Mouse (Mus musculus) gastrocnemius, postnatal 4 days (tissue): ENCODE results near the gene Mrps34. TPM values are rescaled to one million over a fixed set of nuclear protein-coding genes. Genes with fewer than 3 reads are reported as not detected.
"Not testable (repeated sequence)": the region's sequence is repeated elsewhere in the genome, so short reads cannot be mapped to it uniquely, and the experiment has no call there.

Experiments
- DNase-seq, 2 experiments: peaks; one replicate each; pipeline ENCODE4 v3.0.0; 2021 to 2022; ENCODE audit warnings: low spot score in 2 of 2, mixed read lengths in 2 of 2
- total RNA-seq, 2 experiments: library from RNA; stranded (reverse); gene quantifications; 2 replicates each; pipeline ENCODE4 v1.2.3; 2021

The Mrps34 gene
- total RNA-seq, 2 experiments from 2014 or later: 93.0 to 94.7 TPM

GRCm38 (mm10) chr17:24898041-24898854 lies 3.3 kb downstream of the Mrps34 start:
- DNase-seq: no peak

DNA sequence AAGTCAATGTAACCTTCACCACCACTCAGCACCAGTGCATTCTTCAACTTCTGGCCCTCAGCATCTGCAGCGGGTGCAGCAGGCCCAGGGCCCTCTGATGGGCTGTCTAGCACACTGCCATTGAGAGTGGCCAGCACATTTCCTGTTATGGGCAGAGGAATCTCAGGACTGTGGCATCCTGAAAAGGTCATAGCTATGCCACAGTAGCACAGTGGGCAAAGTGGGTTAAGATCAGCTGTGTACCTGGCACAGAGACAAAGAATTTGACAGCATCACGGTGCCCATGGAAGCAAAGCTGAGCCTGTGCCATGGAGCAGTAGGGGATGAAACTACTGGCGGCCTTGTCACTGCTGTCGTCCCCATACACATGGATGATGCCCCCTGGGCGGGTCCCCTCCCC lies 4.2 kb downstream of the Mrps34 start:
- no peak for DNase-seq

GRCm38 (mm10) chr17:24900014-24900413 lies 5.1 kb downstream of the Mrps34 start:
- DNase-seq: no peak

GRCm38 (mm10) chr17:24902124-24902523 lies 7.2 kb downstream of the Mrps34 start:
- no peak for DNase-seq

DNA sequence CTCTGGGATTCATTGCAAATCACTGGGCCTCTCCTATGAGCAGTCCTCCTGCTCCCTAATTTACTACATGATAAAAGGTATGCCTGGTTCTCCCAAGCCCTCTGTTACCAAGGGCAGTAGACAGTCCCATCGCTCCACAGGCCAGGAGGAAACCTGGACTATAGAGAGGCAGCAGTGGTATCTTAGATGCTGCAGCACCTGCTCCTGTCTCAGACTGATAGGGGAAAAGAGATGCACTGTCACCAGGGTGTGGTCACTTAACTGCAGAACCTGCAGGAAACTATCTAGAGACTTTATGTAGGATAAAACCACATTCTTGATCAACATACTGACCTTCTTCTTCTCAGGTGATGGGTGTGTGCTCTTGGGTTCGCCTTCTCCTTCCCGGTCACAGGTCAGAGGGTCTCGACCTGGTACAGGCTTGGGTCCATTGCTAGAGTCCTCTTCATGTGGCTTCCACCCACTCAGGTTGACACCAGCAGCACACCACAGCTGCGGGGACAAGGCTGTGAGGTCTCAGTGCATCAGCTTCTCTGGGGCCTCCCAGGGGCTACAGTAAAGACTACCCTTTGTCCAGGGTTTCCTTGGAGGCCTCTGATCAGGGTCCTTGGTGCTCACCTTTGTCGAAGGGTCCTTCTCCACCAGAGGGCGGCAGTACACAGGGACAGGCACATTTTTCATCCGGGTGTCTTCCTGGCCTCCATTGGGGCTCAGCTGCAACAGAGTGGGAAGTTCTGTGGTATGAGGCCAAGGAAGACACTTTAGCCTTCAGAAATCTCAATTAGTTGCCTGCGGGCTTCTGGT lies 8.0 kb downstream of the Mrps34 start:
- peak in 1 of 2 experiments; percentile 17 for DNase-seq

DNA sequence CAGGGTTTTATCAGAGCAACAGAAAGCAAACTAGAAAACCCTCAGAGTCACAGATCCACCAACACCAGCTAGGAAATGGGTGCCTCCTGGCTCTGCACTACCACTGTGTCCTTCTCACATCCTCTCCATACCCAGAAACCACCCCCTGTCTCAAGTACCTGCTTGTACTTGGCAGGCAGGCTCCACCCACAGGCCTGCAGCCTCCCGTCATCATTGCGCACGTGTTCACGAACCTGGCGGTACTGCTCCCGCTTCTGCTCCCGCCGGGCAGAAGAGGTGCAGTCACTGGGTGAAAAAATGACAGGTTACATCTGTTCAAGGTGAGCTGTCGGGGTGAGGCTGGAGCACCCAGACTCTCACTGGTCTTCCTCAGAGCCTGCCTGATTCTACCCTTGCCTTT lies 8.9 kb downstream of the Mrps34 start:
- DNase-seq: peak in 1 of 2 experiments; percentile 7

GRCm38 (mm10) chr17:24907591-24907990 lies 12.7 kb downstream of the Mrps34 start:
- DNase-seq: no peak

DNA sequence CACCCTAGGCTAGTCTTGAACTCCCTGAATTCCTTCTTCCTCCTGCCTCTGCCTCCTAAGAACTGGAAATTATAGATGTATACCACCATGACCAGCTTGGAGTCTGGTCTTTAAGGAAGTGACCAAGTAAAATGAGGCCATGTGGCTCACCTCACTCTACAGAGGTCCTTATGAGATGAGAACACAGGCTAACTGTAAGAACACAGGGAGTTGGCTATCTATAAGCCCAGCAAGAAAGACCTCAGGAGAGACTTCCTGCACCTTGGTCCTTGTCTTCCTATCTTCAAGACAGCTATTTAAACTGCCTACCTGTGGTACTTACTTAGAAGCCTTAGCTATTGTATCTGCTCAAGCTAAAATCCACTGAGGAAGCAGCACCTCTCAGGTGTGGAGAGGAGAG lies 19.1 kb downstream of the Mrps34 start:
- no peak for DNase-seq

- DNase-seq: no peak
Measured at GRCm38 (mm10) chr17:24923246-24923645, 28.3 kb downstream of the Mrps34 start.

DNA sequence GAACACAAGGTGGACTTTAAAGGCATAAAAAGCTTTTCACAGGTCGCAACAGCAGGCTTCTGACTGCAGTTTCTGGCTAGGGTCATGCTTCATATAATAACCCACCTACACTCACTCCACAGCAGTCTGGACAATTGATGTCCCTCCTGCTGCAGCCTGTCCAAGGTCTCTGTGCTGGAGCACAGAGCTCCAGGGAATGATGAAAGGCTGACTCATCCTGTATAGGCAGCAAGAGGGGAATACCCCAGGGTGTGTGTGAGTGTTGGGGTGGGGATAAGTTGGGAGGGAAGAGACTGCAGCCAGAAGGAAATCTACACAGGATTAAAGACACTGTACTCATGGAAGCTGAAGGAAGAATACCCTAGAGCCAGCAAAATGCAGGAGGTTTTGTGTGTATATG lies 34.6 kb downstream of the Mrps34 start:
- no peak for DNase-seq

DNA sequence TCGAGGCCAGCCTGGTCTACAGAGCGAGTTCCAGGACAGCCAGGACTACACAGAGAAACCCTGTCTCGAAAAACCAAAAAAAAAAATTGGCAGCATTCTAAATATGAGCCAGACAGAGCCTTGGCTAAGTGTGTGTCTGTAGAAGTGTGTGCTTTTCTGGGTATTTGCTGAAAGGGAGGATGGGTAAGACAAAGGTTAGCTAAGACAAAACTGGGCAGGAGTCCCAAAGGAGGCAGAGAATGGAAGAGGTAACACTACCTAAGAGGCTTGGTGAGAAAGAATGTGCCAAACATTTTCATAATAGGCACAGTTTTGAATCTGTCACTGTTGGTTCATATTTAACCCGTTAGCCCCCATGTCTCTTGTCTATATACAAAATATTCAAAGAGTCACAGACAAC lies 37.5 kb downstream of the Mrps34 start:
- DNase-seq: no peak

- no peak for DNase-seq
Measured at GRCm38 (mm10) chr17:24933163-24933562, 38.2 kb downstream of the Mrps34 start.

- DNase-seq: no peak
Measured at GRCm38 (mm10) chr17:24934926-24935325, 40.0 kb downstream of the Mrps34 start.

DNA sequence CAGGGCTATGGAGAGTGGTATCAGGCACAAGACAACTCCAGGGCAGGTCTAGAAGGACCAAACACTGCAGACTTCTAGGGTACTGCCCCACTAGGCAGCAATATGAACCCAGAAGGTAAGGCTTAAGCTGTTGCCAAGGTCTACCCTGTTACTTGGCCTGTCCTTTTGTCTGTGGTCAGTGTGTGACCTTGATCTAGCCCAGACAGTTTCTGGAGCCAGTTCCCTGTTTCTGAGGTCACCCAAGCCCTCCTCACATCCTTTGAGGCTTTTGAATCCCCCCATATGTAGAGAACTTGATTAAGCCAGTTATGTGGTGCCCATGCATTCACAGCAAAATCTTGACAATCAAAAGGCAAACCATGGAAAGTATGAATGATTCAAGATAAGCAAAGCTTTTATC lies 40.8 kb downstream of the Mrps34 start:
- no peak for DNase-seq

DNA sequence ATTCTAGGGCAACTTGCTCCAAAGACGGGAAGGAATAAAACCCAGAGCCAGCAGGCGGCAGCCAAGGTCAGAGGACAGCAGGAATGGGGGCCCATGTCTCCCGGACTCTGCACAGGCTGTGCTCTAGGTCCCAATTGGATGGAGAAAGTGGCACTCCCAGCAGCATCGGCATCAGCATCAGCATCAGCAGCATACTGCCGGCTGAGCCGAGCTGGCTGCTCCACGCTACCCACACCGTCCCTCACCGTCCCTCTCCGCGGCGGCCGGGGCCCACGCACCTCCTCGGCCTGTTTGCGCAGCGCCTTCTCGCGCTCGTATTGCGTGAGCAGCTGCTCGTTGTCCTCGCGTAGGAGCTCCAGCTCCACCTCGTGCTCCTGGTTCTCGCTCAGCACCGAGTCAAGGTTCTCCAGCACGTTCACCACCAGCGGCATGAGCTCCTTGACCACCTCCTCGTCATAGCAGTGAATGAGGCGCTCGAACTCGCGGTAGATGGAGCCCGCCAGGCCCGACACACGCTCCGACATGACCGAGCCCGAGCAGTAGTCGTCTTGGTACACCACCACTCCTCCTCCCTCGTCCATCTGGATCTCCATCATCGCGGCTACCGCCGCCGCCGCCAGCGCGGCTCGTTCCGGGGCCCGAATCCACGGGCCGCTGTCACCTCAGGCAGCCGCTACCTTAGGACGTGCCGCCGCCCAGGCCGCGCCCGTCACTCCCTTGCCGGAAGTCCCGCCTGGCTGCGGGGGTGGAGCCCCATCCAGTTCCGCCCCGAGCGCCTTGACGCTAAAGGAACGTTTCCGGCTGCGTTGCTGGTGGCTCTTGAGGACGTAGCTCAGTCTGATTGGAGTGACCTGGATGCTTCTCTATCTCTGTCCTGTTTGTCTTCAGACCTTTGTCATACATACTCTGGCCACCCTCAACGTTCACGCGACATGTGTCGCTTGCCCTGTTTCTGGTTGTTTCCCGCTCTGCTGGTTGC lies 41.6 kb downstream of the Mrps34 start, which contains the start of gene Mapk8ip3:
Mapk8ip3 (minus strand) TSS at position 719 of the 979 bp plus-strand sequence.
- peak; percentile 95 for DNase-seq

DNA sequence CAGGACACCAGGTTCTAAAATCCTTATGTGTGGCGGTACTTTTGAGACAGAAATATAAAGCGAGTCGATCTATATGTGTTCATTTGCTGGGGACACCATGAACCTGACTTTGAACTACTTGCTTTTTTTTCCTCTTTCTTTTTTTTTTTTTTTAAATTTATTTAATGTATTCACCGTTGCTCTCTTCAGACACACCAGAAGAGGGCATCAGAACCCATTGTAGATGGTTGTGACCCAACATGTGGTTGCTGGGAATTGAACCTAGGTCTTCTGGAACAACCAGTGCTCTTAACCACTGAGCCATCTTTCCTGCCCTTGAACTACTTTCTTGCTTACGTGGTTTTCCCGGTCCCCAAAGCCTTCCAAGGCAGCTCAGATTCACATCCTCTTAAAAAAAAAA lies 42.4 kb downstream of the Mrps34 start:
- DNase-seq: no peak

- not testable (repeated sequence) for DNase-seq
Measured at GRCm38 (mm10) chr17:24942453-24942852, 47.5 kb downstream of the Mrps34 start.

- DNase-seq: no peak
Measured at GRCm38 (mm10) chr17:24943036-24943435, 48.1 kb downstream of the Mrps34 start.

GRCm38 (mm10) chr17:24943589-24943988 lies 48.7 kb downstream of the Mrps34 start:
- not testable (repeated sequence) for DNase-seq
